In the genomic region with DNA sequence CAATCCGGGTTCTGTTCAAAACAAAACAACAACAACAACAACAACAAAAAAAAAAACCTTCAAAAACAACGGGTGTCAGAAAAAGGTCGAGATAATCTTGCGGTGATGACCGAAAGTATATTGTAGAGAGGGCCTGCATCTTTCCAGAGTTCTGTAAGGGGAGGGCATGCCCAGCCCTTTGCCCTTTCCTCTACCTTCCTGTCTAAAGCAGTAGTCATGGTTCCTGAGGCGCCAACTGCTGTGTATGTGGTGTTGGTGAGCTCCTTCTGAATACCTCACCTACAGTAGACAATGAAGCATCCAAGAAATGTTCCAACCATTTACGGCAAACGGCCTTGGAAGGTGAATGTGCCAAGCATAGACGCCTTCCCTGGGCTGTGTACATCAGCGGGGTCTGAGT, we compare ENCODE assay signal across 8 mouse cellular contexts. TPM values are rescaled to one million over a fixed set of nuclear protein-coding genes. Genes with fewer than 3 reads are reported as not detected.
DNase-seq lines count a peak whose midpoint lies in the region; ATAC-seq and TF ChIP-seq lines count a peak whose summit lies in the region.

No protein-coding gene starts in this region.

- TF ChIP-seq POLR2A in liver, adult 2 months (IDR thresholded peaks at IDR 0.05; ENCODE audit: extremely low read depth, insufficient read depth, low read length): no peak

- peak overlapping the region; percentile 77 for H3K4me3 ChIP-seq in liver, adult 2 months (ENCODE audit: insufficient read depth, low read depth, low read length)
- peak overlapping the region; percentile 85 for H3K4me3 ChIP-seq in embryonic facial prominence, embryonic 14.5 days (ENCODE audit: low read depth, low read length)
- peak overlapping the region; percentile 93 for H3K4me3 ChIP-seq in limb, embryonic 10.5 days
- H3K4me3 ChIP-seq in neural tube, embryonic 14.5 days (ENCODE audit: low read depth, low read length): peak overlapping the region; percentile 89

- 46% methylated on average over 10 of the region's 10 CpGs for WGBS in liver, adult 2 months
- 41% methylated on average over 10 of the region's 10 CpGs for WGBS in embryonic facial prominence, embryonic 14.5 days
- WGBS in limb, embryonic 10.5 days: 46% methylated on average over 10 of the region's 10 CpGs
- WGBS in neural tube, embryonic 14.5 days: 42% methylated on average over 10 of the region's 10 CpGs

- H3K9ac ChIP-seq in liver, adult 2 months (ENCODE audit: low read depth, low read length): 0 out of 2 replicates have a peak overlapping the region, but pooled peaks have one; percentile 18
- H3K9ac ChIP-seq in embryonic facial prominence, embryonic 14.5 days (ENCODE audit: low read depth, low read length): peak overlapping the region; percentile 89
- peak overlapping the region; percentile 98 for H3K9ac ChIP-seq in neural tube, embryonic 14.5 days (replicated peaks; ENCODE audit: low read depth, low read length)

- ATAC-seq in embryonic facial prominence, embryonic 14.5 days (ENCODE audit: low read depth): no peak
- ATAC-seq in neural tube, embryonic 14.5 days (ENCODE audit: low read depth): peak; percentile 18; the same call in 1 of the 2 replicates

- H3K4me2 ChIP-seq in embryonic facial prominence, embryonic 14.5 days (ENCODE audit: low read depth, low read length): peak overlapping the region; percentile 79
- H3K4me2 ChIP-seq in neural tube, embryonic 14.5 days (ENCODE audit: low read depth, low read length): peak overlapping the region; percentile 72

- no peak for DNase-seq in liver, adult 2 months (ENCODE audit: extremely low read depth, low read depth, low spot score)
- DNase-seq in liver: no peak
- DNase-seq in embryonic facial prominence, embryonic 14.5 days (ENCODE audit: low spot score): no peak
- DNase-seq in limb, embryonic 10.5 days (ENCODE audit: low spot score): no peak
- DNase-seq in left cerebral cortex, postnatal 36 days (ENCODE audit: low spot score in 2 of 2): no peak
- no peak for DNase-seq in frontal cortex, postnatal 14 days (ENCODE audit: low spot score in 2 of 2)
- DNase-seq in gastrocnemius, adult 18-20 months (ENCODE audit: low spot score): no peak

- no peaks in the 10 kb centered on the region for H3K9me3 ChIP-seq in embryonic facial prominence, embryonic 14.5 days (ENCODE audit: control insufficient read depth, low read length)
- H3K9me3 ChIP-seq in limb, embryonic 10.5 days (replicated peaks): no peaks in the 10 kb centered on the region
- H3K9me3 ChIP-seq in neural tube, embryonic 14.5 days (ENCODE audit: control insufficient read depth, low read length): no peaks in the 10 kb centered on the region

- no peaks in the 10 kb centered on the region for H3K79me2 ChIP-seq in liver, adult 2 months (ENCODE audit: control insufficient read depth, insufficient read depth, low read length)

- no peaks in the 10 kb centered on the region for H3K36me3 ChIP-seq in liver, adult 2 months (ENCODE audit: control insufficient read depth, insufficient read depth, low read length)
- no peaks in the 10 kb centered on the region for H3K36me3 ChIP-seq in embryonic facial prominence, embryonic 14.5 days (ENCODE audit: control insufficient read depth, insufficient read depth, low read length)
- peaks cover 14% of the 10 kb centered on the region for H3K36me3 ChIP-seq in limb, embryonic 10.5 days
- H3K36me3 ChIP-seq in neural tube, embryonic 14.5 days (ENCODE audit: control insufficient read depth, insufficient read depth, low read length): no peaks in the 10 kb centered on the region

- no peak for TF ChIP-seq CTCF in liver, adult 2 months (IDR thresholded peaks at IDR 0.05; ENCODE audit: low read depth, low read length)

- H3K27ac ChIP-seq in liver, adult 2 months (replicated peaks; ENCODE audit: insufficient read depth, low read depth, low read length): no peak overlapping the region
- peak overlapping the region; percentile 93 for H3K27ac ChIP-seq in embryonic facial prominence, embryonic 14.5 days (replicated peaks; ENCODE audit: low read depth, low read length)
- peak overlapping the region; percentile 96 for H3K27ac ChIP-seq in limb, embryonic 10.5 days
- H3K27ac ChIP-seq in neural tube, embryonic 14.5 days (ENCODE audit: low read depth, low read length): peak overlapping the region; percentile 95

- H3K27me3 ChIP-seq in liver, adult 2 months (ENCODE audit: control insufficient read depth, insufficient read depth, low read length): 0 out of 2 replicates have a peak, but pooled peaks cover 2% of the 10 kb centered on the region
- no peaks in the 10 kb centered on the region for H3K27me3 ChIP-seq in embryonic facial prominence, embryonic 14.5 days (replicated peaks; ENCODE audit: control insufficient read depth, insufficient read depth, low read length)
- H3K27me3 ChIP-seq in limb, embryonic 10.5 days (ENCODE audit: low read depth, poor library complexity, severe bottlenecking): no peaks in the 10 kb centered on the region
- no peaks in the 10 kb centered on the region for H3K27me3 ChIP-seq in neural tube, embryonic 14.5 days (ENCODE audit: control insufficient read depth, insufficient read depth, low read length)

- 0 out of 2 replicates have a peak, but pooled peaks cover 3% of the 10 kb centered on the region for H3K4me1 ChIP-seq in liver, adult 2 months (ENCODE audit: control insufficient read depth, insufficient read depth, low read length)
- peaks cover 8% of the 10 kb centered on the region for H3K4me1 ChIP-seq in embryonic facial prominence, embryonic 14.5 days (ENCODE audit: control insufficient read depth, insufficient read depth, low read length)
- H3K4me1 ChIP-seq in limb, embryonic 10.5 days: peaks cover 25% of the 10 kb centered on the region
- H3K4me1 ChIP-seq in neural tube, embryonic 14.5 days (ENCODE audit: control insufficient read depth, insufficient read depth, low read length): peaks cover 23% of the 10 kb centered on the region

- intact Hi-C loops in left cerebral cortex, postnatal 36 days (cut with DNase I): no loop called here

RNA-seq across cellular contexts. Expression of gene Panx1, which starts 0.5 kb away (rescaled TPM):
- total RNA-seq in liver, adult 2 months (2014; rRNA removed): 1.0 and 1.7 TPM in 2 replicates
- 0.88 and 1.0 TPM in 2 replicates for polyA plus RNA-seq in liver, adult 2 months (2012; rRNA removed)
- 48.3 and 53.9 TPM in 2 replicates for polyA plus RNA-seq in embryonic facial prominence, embryonic 14.5 days (2014; fragmentation: Nextera tagmentation; extraction: Ambion mirVana)
- polyA plus RNA-seq in limb, embryonic 10.5 days (2016; fragmentation: Nextera tagmentation; extraction: Ambion mirVana): 68.8 and 80.7 TPM in 2 replicates
- polyA plus RNA-seq in neural tube, embryonic 14.5 days (2014; fragmentation: Nextera tagmentation; extraction: Ambion mirVana): 209 and 211 TPM in 2 replicates
- 10 to 100 TPM; 27.0 to 30.3 TPM for total RNA-seq in left cerebral cortex, postnatal 36 days (2021)
- 10 to 100 TPM; 32.0 to 39.1 TPM for total RNA-seq in gastrocnemius, adult 18-20 months (2021)

Comparison
In these comparisons a context has a peak if more than half of its experiments do, and no peak if none do; other contexts are left out.
1. H3K9ac ChIP-seq: peak in every context shown above with its lines; median percentile 98 in neural tube, embryonic 14.5 days; 89 in embryonic facial prominence, embryonic 14.5 days; 18 in liver, adult 2 months.
2. RNA of gene Panx1, which starts 0.5 kb away (polyA plus RNA-seq): 209 to 211 TPM in neural tube, embryonic 14.5 days, 68.8 to 80.7 TPM in limb, embryonic 10.5 days and 48.3 to 53.9 TPM in embryonic facial prominence, embryonic 14.5 days; 0.88 to 1.0 TPM in liver, adult 2 months; every median in the first group is over 10 times any median in the second.
3. Peak in every context shown above with its lines, with median percentiles within 50 percentile points of each other: H3K4me3 ChIP-seq.